Mouse (Mus musculus) hindbrain, embryonic 16.5 days (tissue): Measurements from ENCODE around the gene Cttnbp2nl. TPM values are rescaled to one million over a fixed set of nuclear protein-coding genes. Genes with fewer than 3 reads are reported as not detected.

Experiments used
- ATAC-seq: fragments of 200-750 bp; cut with Nextera tagmentation; 2 replicates; pipeline ENCODE4 v1.8.0; 2017; ENCODE audit warnings: moderate TSS enrichment, moderate library complexity
- H3K27ac ChIP-seq: fragments of 300-500 bp; sonication (generic); 2 replicates; pipeline ENCODE4 v1.5.1; 2014; ENCODE audit warnings: low read depth, mild to moderate bottlenecking, control low read depth, low read length, moderate library complexity
- H3K27me3 ChIP-seq: fragments of 300-500 bp; sonication (generic); replicated peaks from 2 replicates; pipeline ENCODE4 v1.6.1; 2014; ENCODE audit warnings: low read length; ENCODE audit not compliant: control insufficient read depth, insufficient read depth
- H3K36me3 ChIP-seq: fragments of 300-500 bp; sonication (generic); 2 replicates; pipeline ENCODE4 v1.6.1; 2014; ENCODE audit warnings: mild to moderate bottlenecking, low read length, moderate library complexity, mixed read lengths; ENCODE audit not compliant: control insufficient read depth, insufficient read depth
- H3K4me1 ChIP-seq: fragments of 300-500 bp; sonication (generic); 2 replicates; pipeline ENCODE4 v1.6.1; 2014; ENCODE audit warnings: low read depth, low read length; ENCODE audit not compliant: control insufficient read depth, insufficient read depth
- H3K4me2 ChIP-seq: fragments of 300-500 bp; sonication (generic); 2 replicates; pipeline ENCODE4 v1.6.1; 2014; ENCODE audit warnings: mild to moderate bottlenecking, low read length, control low read depth, moderate library complexity
- H3K4me3 ChIP-seq: fragments of 300-500 bp; sonication (generic); 2 replicates; pipeline ENCODE4 v1.5.1; 2014; ENCODE audit warnings: mild to moderate bottlenecking, low read length, control low read depth, moderate library complexity
- H3K9ac ChIP-seq: fragments of 300-500 bp; sonication (generic); 2 replicates; pipeline ENCODE4 v1.6.1; 2014; ENCODE audit warnings: low read depth, mild to moderate bottlenecking, control low read depth, low read length, moderate library complexity
- H3K9me3 ChIP-seq: fragments of 300-500 bp; sonication (generic); 2 replicates; pipeline ENCODE4 v1.6.1; 2014; ENCODE audit warnings: mild to moderate bottlenecking, low read length, moderate library complexity; ENCODE audit not compliant: control insufficient read depth
- WGBS: fragments of 180-500 bp; shearing (Covaris S2); extraction: QIAGEN DNeasy Blood & Tissue Kit; methylation state at CpG from one replicate; pipeline ENCODE4 v1.1.7; 2014; 5-methylcytosine and 5-hydroxymethylcytosine counted together
- polyA plus RNA-seq: library from polyadenylated mRNA; unstranded; fragments of >200 nt; fragmentation: Nextera tagmentation; extraction: Ambion mirVana; gene quantifications from 2 replicates; pipeline ENCODE4 v1.2.1, GENCODE M21; 2015

Gene Cttnbp2nl
- polyA plus RNA-seq, 1 experiment from 2014 or later: 40.6 TPM

DNA sequence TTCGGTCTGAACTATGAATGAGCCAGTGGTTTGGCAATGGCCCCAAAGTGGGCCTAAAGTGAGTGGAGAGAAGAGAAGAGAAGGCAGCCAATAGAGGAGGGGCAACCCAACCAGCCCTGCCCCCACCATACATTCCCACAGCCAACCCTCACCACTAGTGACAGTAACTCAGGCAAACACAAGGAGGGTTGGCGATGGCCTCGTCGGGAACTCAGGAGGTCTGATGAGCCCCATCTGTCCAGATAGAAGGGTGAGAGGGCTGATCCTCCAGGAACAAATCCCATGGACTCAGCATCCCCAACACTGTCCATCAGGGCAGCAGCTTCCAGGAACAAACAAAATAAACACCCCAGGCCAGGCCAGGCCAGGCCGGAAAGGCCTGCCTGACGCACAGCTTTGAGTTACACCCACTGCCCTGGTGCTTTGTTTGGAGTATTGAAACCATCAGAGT is 96.8 kb downstream of the Cttnbp2nl start:
- WGBS: 83% methylated on average over 6 of the region's 6 CpGs
- H3K36me3 ChIP-seq: no peaks in the 10 kb centered on the region; the same call in 1 of the 2 replicates
- no peak overlapping the region for H3K4me2 ChIP-seq
- peaks cover 1% of the 10 kb centered on the region; the same call in 1 of the 2 replicates for H3K4me1 ChIP-seq
- no peak overlapping the region for H3K4me3 ChIP-seq
- peaks cover 25% of the 10 kb centered on the region for H3K27me3 ChIP-seq
- no peak; the same call in 1 of the 2 replicates for ATAC-seq
- no peak overlapping the region for H3K27ac ChIP-seq
- H3K9me3 ChIP-seq: no peaks in the 10 kb centered on the region
- no peak overlapping the region for H3K9ac ChIP-seq

DNA sequence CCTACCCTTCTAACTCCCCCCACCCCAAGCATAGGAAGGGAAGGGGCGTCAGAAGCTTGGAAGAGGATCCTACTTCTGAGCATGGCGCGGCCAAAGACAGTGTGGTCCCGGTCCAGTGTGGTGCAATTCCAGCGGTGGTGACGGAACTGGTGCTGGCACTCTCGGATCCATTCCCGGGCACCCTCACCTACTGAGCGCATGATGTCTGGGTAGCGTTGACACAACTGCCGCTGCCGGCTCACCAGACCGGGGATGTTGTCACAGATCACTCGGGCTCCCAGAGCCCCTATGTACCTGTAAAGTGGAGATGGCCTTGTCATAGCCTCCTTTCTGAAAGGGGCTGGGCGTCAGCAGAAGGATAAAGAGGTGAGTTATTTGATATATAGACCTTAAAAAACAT is 98.4 kb downstream of the Cttnbp2nl start:
- no peaks in the 10 kb centered on the region for H3K4me1 ChIP-seq
- H3K4me3 ChIP-seq: no peak overlapping the region
- no peak overlapping the region for H3K9ac ChIP-seq
- no peak overlapping the region for H3K27ac ChIP-seq
- H3K4me2 ChIP-seq: no peak overlapping the region
- WGBS: 94% methylated on average over 15 of the region's 15 CpGs
- H3K27me3 ChIP-seq: peaks cover 11% of the 10 kb centered on the region
- ATAC-seq: no peak
- H3K36me3 ChIP-seq: peaks cover 5% of the 10 kb centered on the region; the same call in 1 of the 2 replicates
- H3K9me3 ChIP-seq: no peaks in the 10 kb centered on the region

DNA sequence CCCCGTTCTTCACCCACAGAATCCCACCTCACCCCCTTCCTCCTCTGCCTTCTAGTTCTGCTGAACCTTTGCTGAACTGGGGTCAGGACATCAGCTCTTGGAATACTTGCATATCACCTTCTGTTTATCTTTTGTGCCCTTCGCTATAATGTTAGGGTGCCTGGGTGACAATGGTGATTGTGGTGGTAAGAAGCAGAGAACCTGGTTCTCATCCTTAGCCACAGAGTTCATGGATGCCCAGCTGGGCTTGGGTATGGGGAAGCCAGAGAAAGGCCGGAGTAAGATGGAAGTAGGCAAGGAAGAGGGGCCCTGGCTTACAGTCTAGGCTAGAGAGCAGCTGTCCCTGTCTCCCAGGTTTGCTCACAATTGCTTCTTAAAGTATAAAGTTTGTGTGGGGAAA is 98.8 kb downstream of the Cttnbp2nl start:
- Histone ChIP-seq H3K36me3 (peaks cover 5% of the 10 kb centered on the region; the same call in 1 of the 2 replicates), H3K27me3 (peaks cover 10% of the 10 kb centered on the region), H3K27ac (no peak overlapping the region), H3K4me3 (no peak overlapping the region), H3K9me3 (no peaks in the 10 kb centered on the region), H3K9ac (no peak overlapping the region), H3K4me2 (no peak overlapping the region), H3K4me1 (no peaks in the 10 kb centered on the region)
- 98% methylated on average over 3 of the region's 3 CpGs for WGBS
- no peak for ATAC-seq

GRCm38 (mm10) chr3:104952891-104953670 is 99.9 kb downstream of the Cttnbp2nl start:
- H3K4me1 ChIP-seq: no peaks in the 10 kb centered on the region
- ATAC-seq: no peak
- 94% methylated on average over 22 of the region's 23 CpGs for WGBS
- H3K9ac ChIP-seq: no peak overlapping the region
- no peaks in the 10 kb centered on the region for H3K9me3 ChIP-seq
- no peak overlapping the region for H3K4me3 ChIP-seq
- H3K4me2 ChIP-seq: no peak overlapping the region
- no peak overlapping the region for H3K27ac ChIP-seq
- H3K36me3 ChIP-seq: peaks cover 5% of the 10 kb centered on the region; the same call in 1 of the 2 replicates
- H3K27me3 ChIP-seq: peaks cover under 1% of the 10 kb centered on the region; the same call in 1 of the 2 replicates

Other genes with a start within 250 kb of the Cttnbp2nl start
- 9.1 and 12.4 TPM in 2 replicates for gene Mov10, start 234.6 kb downstream of the Cttnbp2nl start, polyA plus RNA-seq
- gene St7l, start 189.1 kb downstream of the Cttnbp2nl start, polyA plus RNA-seq: 29.9 and 30.2 TPM in 2 replicates
- gene Capza1, start 188.6 kb downstream of the Cttnbp2nl start, polyA plus RNA-seq: 141 and 155 TPM in 2 replicates
- gene Wnt2b, start 91.2 kb downstream of the Cttnbp2nl start, polyA plus RNA-seq: 0.78 and 0.80 TPM in 2 replicates
- gene 4930564D02Rik, start 13.7 kb upstream of the Cttnbp2nl start, polyA plus RNA-seq: not detected in 2 replicates